Comparison of ENCODE assay signal across 21 mouse cellular contexts in the genomic region with DNA sequence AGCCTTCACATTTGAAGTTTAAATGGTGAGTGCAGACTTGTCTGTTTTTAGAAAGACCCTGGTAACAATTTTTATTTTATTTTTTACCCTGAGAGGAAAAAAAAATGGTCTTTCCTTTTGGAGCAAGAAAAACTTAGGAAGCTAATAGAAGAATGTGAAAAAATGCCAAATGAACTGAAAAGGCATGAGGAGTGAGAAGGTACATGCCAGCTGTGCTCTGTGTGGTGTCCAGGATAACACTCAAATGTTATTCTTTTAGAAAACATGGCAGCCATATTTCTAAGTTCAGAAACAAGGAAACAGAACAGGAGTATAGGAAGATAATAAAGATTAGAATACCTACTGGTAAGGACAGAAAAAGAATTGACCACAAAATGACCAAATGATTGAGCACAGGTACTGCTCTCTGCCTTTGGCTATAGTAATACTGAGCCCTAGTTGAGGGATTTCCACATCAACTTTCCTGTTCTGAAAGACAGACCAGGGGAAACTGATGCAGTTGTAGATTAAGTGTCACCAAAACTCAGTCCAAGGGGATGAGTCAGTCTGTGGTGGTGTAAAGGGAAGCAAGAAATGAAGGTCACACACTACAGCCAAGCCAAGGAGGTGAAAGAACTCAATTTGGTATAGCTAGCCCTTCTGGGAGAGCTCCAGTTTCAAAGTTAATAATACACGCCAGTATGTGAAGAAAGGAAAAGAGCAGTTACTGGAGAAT.
"Had no signal": no experiment of that assay in that cellular context is flagged by ENCODE, and none has a peak within 500 bp of the region (broad histone marks: within the 10 kb centered on the region; RNA-seq: fewer than 3 reads in every experiment).

No protein-coding gene starts in this region.

- H3K36me3 ChIP-seq: intestine, embryonic 15.5 days; kidney, embryonic 15.5 days; midbrain, embryonic 12.5 days; midbrain, embryonic 15.5 days; neural tube, embryonic 12.5 days; neural tube, embryonic 15.5 days; stomach, embryonic 15.5 days had no signal

- H3K9ac ChIP-seq: intestine, embryonic 15.5 days; kidney, embryonic 15.5 days; liver, embryonic 14.5 days; liver, postnatal 0 days; midbrain, embryonic 12.5 days; midbrain, embryonic 15.5 days; neural tube, embryonic 12.5 days; neural tube, embryonic 15.5 days; stomach, embryonic 15.5 days had no signal

- H3K4me3 ChIP-seq: intestine, embryonic 15.5 days; kidney, embryonic 15.5 days; left cerebral cortex, adult 2 months; midbrain, embryonic 12.5 days; midbrain, embryonic 15.5 days; neural tube, embryonic 12.5 days; neural tube, embryonic 15.5 days; stomach, embryonic 15.5 days had no signal

- H3K9me3 ChIP-seq: intestine, embryonic 15.5 days; kidney, embryonic 15.5 days; midbrain, embryonic 12.5 days; midbrain, embryonic 15.5 days; neural tube, embryonic 12.5 days; neural tube, embryonic 15.5 days; stomach, embryonic 15.5 days had no signal

- H3K4me1 ChIP-seq: intestine, embryonic 15.5 days; kidney, embryonic 15.5 days; midbrain, embryonic 12.5 days; midbrain, embryonic 15.5 days; neural tube, embryonic 12.5 days; neural tube, embryonic 15.5 days; stomach, embryonic 15.5 days had no signal

- H3K4me2 ChIP-seq: intestine, embryonic 15.5 days; kidney, embryonic 15.5 days; liver, embryonic 11.5 days; midbrain, embryonic 12.5 days; midbrain, embryonic 15.5 days; neural tube, embryonic 12.5 days; neural tube, embryonic 15.5 days; stomach, embryonic 15.5 days had no signal

- ATAC-seq: intestine, embryonic 15.5 days; liver, postnatal 0 days; midbrain, embryonic 15.5 days had no signal

- H3K27me3 ChIP-seq: intestine, embryonic 15.5 days; kidney, embryonic 15.5 days; midbrain, embryonic 12.5 days; midbrain, embryonic 15.5 days; neural tube, embryonic 12.5 days; neural tube, embryonic 15.5 days; stomach, embryonic 15.5 days had no signal

- DNase-seq: kidney, adult 11 months; kidney, adult 8-10 months; kidney, postnatal 10 days; kidney, postnatal 36 days; layer of hippocampus, postnatal 36 days; liver, postnatal 0 days; right cerebral cortex, adult 18-20 months; right cerebral cortex, postnatal 25 days; spleen, adult 18-20 months; thymus, postnatal 25 days had no signal

- H3K27ac ChIP-seq: intestine, embryonic 15.5 days; kidney, embryonic 15.5 days; left cerebral cortex, adult 2 months; liver, embryonic 14.5 days; macrophage; midbrain, embryonic 12.5 days; midbrain, embryonic 15.5 days; neural tube, embryonic 12.5 days; neural tube, embryonic 15.5 days; stomach, embryonic 15.5 days had no signal
